Mouse (Mus musculus): Measurements from ENCODE around the gene Retreg3. TPM values are rescaled to one million over a fixed set of nuclear protein-coding genes. Genes with fewer than 3 reads are reported as not detected.
A peak's percentile ranks its signal among the peaks of the same experiment; 100 is the strongest.

Gene Retreg3
- total RNA-seq, 4 experiments from 2014 or later, result 50.1 to 52.2 (median 50.9) TPM

- DNase-seq (ENCODE audit: low spot score in 2 of 2), result peak in 1 of 2 experiments; percentile 69
These were observed 61.8 kb downstream of the Retreg3 start for GRCm38 (mm10) chr11:101057860-101058259.

- no peak for DNase-seq (ENCODE audit: low spot score in 2 of 2)
These were observed 62.8 kb downstream of the Retreg3 start for GRCm38 (mm10) chr11:101056885-101057284.

DNA sequence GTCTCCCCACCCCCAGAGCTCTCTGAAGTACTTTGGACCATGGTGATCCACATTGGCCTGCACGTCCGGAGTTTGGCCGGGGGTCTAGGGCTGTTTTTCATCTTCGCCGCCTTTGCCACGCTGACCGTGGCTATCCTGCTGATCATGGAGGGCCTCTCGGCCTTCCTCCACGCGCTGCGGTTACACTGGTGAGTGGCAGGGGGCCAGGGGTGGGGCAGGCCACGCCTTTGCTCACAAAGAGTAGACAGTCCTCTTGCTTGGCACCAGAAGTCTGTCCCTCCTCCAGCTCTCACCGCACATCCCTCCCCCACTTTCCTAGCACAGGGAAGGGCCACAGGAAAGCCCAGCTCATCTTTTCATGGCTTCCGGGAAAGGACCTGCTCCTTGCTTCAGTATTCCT is 64.3 kb downstream of the Retreg3 start:
- no peak for DNase-seq (ENCODE audit: low spot score in 2 of 2)

DNA sequence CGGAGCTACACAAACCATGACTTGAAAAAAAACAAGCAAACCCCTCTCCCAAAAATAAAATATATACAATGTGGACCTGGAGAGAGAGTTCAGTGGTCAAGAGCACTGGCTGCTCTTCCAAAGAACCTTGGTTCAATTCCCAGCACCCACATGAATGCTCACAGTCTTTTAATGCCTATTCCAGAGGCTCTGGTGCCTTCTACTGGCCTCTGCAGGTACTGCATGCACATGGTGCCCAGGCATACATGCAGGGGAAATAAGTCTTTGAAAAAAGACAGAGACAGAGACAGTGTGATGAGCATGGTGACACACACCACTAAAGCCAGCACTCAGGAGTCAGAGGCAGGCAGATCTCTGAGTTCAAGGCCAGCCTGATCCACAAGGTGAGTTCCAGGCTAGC is 65.7 kb downstream of the Retreg3 start:
- DNase-seq (ENCODE audit: low spot score in 2 of 2), result no peak

DNA sequence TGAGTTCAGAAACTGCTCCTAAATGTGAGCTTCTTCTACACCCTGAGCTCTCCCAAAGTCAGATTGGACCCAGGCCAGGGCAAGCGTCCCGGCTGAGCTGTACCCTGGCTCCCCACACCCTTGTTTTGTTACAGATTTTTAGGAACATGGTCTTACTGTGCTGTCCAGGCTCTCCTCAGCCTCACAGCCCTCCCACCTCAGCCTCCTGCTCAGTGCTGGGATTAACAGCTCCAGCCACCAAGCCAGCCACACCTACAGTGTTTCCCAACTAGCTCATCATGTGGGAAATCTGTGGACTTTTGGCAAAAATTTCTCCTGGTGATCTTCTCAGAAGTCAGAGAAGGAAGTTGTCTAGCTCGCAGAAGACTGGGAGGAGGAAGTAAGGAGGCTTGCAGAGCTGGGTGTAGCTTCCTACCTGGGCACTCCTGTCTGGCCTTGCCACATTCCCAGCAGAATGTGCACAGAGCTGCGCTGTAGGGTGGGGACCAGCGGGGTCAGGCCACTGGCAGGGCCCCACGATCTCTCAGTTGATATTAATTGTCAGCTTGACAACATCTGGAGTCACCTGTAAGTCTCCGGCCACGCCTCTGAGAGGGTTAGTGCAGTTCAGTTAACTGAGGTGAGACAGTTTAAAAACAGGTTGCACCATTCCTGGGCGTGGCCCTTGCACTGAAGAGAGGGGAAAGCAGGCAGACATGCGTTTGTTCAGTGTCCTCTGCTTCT is 66.8 kb downstream of the Retreg3 start:
- no peak for DNase-seq (ENCODE audit: low spot score in 2 of 2)

DNA sequence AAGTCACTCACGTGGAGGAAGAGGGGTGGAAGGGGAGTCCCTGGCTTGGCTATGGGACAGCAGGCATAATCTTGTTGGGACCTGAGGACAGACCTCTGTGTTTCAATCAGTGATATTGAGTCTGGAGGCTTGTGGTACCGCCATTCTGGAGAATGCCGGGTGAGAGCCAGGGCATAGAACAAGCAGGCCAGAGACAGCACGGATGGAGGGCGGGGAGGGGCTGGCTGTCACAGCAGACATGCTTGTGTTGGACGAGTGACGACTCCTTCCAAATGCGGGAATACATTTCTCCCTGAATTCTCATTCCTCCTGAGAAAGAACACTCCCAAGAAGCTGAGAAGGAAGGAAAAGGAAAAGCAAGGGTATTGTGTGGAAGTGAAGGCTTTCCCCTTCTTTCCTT is 68.1 kb downstream of the Retreg3 start:
- DNase-seq (ENCODE audit: low spot score in 2 of 2), result no peak

DNA sequence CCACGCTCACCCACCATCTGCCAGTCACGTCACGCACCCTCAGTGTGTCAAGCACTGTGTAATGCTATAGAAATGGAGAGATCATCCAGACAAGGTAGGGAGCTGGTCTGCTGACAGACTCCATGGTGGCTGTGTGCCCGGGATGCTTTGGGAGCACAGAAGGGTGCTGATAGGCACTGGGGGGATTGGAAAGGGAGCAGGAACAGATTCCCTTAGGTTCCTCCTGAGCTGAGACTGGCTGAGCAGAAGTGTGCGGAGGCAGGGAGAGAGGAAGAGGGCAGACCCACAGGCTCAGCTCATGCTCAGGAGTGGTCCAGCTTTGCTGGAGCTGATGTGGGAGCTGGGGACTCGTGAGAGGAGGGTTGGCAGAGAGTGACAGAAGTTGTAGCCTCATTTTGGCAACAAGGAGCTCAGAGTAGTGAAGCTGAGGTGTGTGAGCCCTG is 68.6 kb downstream of the Retreg3 start:
- DNase-seq (ENCODE audit: low spot score in 2 of 2), result no peak

- no peak for DNase-seq (ENCODE audit: low spot score in 2 of 2)
These were observed 69.3 kb downstream of the Retreg3 start for GRCm38 (mm10) chr11:101050359-101050758.

- no peak for DNase-seq (ENCODE audit: low spot score in 2 of 2)
These were observed 72.2 kb downstream of the Retreg3 start for GRCm38 (mm10) chr11:101047502-101047901.

DNA sequence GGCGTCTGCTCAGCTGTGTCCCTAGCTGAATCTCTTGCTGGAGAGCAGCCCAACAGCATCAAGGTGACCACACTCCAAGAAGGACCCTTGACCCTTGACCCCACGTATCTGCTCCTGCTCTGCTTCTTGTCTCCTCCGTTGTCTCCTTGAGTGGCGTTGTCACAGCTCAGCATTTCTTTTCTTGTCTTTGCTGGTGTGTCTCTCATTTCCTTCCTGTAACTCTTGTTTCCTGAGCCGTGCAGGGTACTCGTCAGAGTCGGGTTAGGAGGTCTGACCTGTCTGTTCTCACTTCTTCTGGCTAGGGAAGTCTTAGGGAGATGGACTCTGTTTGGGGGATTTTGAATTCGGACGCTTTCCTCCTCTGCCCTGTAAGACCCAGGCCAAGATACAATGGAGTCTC is 73.3 kb downstream of the Retreg3 start:
- DNase-seq (ENCODE audit: low spot score in 2 of 2), result no peak

Small RNA genes lying within 50 kb of the gene (microRNA-seq; reads per million reads assigned to microRNA genes)
- 0 reads per million in 2 experiments for gene Gm27626

Other genes with a start within 250 kb of the Retreg3 start
- 10 to 100 TPM; 39.0 to 54.7 (median 46.3) TPM for gene Stat3, start 180.4 kb downstream of the Retreg3 start, total RNA-seq (2022)
- gene Cavin1, start 149.0 kb downstream of the Retreg3 start, total RNA-seq (2022), result 10 to 100 TPM; 18.7 to 20.9 (median 20.8) TPM
- gene Atp6v0a1, start 110.4 kb downstream of the Retreg3 start, total RNA-seq (2022), result 100 to 1,000 TPM; 407 to 438 (median 419) TPM
- 10 to 100 TPM; 10.4 to 18.5 (median 12.8) TPM for gene Naglu, start 49.9 kb downstream of the Retreg3 start, total RNA-seq (2022)
- gene Hsd17b1, start 41.5 kb downstream of the Retreg3 start, total RNA-seq (2022), result 1 to 10 TPM in 1 of 4 experiments, under 1 TPM in 3; 0.46 to 1.8 (median 0.60) TPM
- gene Coasy, start 37.3 kb downstream of the Retreg3 start, total RNA-seq (2022), result 10 to 100 TPM; 20.7 to 26.2 (median 23.7) TPM
- gene Mlx, start 32.6 kb downstream of the Retreg3 start, total RNA-seq (2022), result 10 to 100 TPM; 31.1 to 41.9 (median 37.1) TPM
- 1 to 10 TPM; 2.2 to 4.7 (median 3.8) TPM for gene Psmc3ip, start 24.5 kb downstream of the Retreg3 start, total RNA-seq (2022)
- gene Tubg1, start within 50 bp of the Retreg3 start, total RNA-seq (2022), result 10 to 100 TPM; 47.1 to 49.2 (median 47.9) TPM
- gene Tubg2, start 36.0 kb upstream of the Retreg3 start, total RNA-seq (2022), result 10 to 100 TPM; 53.1 to 58.8 (median 56.7) TPM
- 100 to 1,000 TPM; 173 to 184 (median 176) TPM for gene Cntnap1, start 50.6 kb upstream of the Retreg3 start, total RNA-seq (2022)
- 10 to 100 TPM; 13.5 to 15.9 (median 15.3) TPM for gene Plekhh3, start 51.5 kb upstream of the Retreg3 start, total RNA-seq (2022)
- under 1 TPM in 2 of 4 experiments, not detected in 2; 0.18 to 0.34 TPM for gene Ccr10, start 55.5 kb upstream of the Retreg3 start, total RNA-seq (2022)
- gene Ezh1, start 106.6 kb upstream of the Retreg3 start, total RNA-seq (2022), result 10 to 100 TPM; 62.4 to 63.9 (median 63.7) TPM
- 10 to 100 TPM; 32.9 to 51.1 (median 37.6) TPM for gene Ramp2, start 126.1 kb upstream of the Retreg3 start, total RNA-seq (2022)
- gene Vps25, start 133.8 kb upstream of the Retreg3 start, total RNA-seq (2022), result 10 to 100 TPM; 56.7 to 70.0 (median 65.8) TPM
- gene Wnk4, start 140.7 kb upstream of the Retreg3 start, total RNA-seq (2022), result 10 to 100 TPM; 11.1 to 12.2 (median 11.6) TPM
- gene Cntd1, start 159.1 kb upstream of the Retreg3 start, total RNA-seq (2022), result under 1 TPM; 0.25 to 0.55 (median 0.35) TPM
- gene Coa3, start 159.2 kb upstream of the Retreg3 start, total RNA-seq (2022), result 100 to 1,000 TPM in 2 of 4 experiments, 10 to 100 TPM in 2; 95.8 to 105 (median 101) TPM
- gene Becn1, start 182.4 kb upstream of the Retreg3 start, total RNA-seq (2022), result 100 to 1,000 TPM; 178 to 237 (median 199) TPM
- 100 to 1,000 TPM; 108 to 132 (median 125) TPM for gene Psme3, start 196.3 kb upstream of the Retreg3 start, total RNA-seq (2022)
- 1 to 10 TPM; 3.8 to 5.3 (median 4.7) TPM for gene Aoc2, start 205.2 kb upstream of the Retreg3 start, total RNA-seq (2022)
- under 1 TPM; 0.39 to 0.75 (median 0.59) TPM for gene Aoc3, start 210.7 kb upstream of the Retreg3 start, total RNA-seq (2022)
- gene G6pc, start 247.7 kb upstream of the Retreg3 start, total RNA-seq (2022), result not detected

Data from left cerebral cortex, adult 8-10 months (tissue).